Mouse (Mus musculus): ENCODE results near the gene Nipsnap2. TPM values are rescaled to one million over a fixed set of nuclear protein-coding genes. Genes with fewer than 3 reads are reported as not detected.

Nipsnap2 gene
- total and polyA plus RNA-seq, 2 experiments from 2014 or later = 71.7 to 97.9 TPM

GRCm38 (mm10) chr5:129778348-129778995 lies 53.6 kb downstream of the Nipsnap2 start:
- TF ChIP-seq CTCF (IDR thresholded peaks at IDR 0.05; ENCODE audit: low read depth) = no peak

DNA sequence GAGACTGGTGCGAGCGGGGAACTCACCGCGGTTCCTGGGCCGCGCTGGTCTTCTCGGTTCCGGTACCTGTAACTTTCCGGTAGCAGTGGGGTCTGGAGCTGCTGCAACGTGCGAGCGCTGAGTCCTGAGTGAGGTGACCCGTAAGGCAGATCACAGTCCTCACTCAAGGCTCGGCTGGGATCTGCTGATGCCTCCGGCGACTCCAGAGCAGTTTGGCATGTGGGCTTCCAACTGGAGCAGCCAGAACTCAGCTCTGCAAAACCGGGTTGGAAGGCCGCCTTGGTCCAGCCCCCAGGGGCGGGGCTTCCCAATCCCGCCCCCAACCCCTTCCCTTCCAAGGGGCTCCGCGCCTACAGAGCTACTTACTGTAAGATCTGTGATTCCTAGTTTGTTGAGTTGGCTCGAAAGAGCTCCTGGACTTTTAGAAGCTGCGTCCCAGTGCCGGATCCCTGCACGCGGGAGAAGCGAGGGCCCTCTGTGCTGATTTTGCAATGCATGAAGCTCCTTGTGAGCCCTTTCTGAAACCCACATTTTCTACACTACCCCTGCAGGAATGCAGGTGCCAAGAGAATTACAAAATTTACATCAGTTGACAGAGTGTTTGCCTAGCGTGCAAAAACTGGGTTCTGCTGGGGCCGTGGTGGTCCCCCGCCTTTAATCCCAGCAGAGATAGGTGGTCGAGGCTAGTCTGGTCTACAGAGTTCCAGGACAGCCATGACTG lies 54.3 kb downstream of the Nipsnap2 start:
- Histone ChIP-seq H3K4me2 (ENCODE audit: low read depth) (peak overlapping the region; percentile 84), H3K27me3 (ENCODE audit: insufficient read depth, low read length) (no peaks in the 10 kb centered on the region), H3K9ac (peak overlapping the region; percentile 49), H3K36me3 (ENCODE audit: insufficient read depth) (no peaks in the 10 kb centered on the region), H3K4me3 (ENCODE audit: low read depth, low read length) (peak overlapping the region; percentile 44), H3K27ac (ENCODE audit: low read depth, low read length) (peak overlapping the region; percentile 35; the same call in 1 of the 2 replicates), H3K4me1 (ENCODE audit: insufficient read depth) (peaks cover 3% of the 10 kb centered on the region; the same call in 1 of the 2 replicates), H3K9me3 (ENCODE audit: low read length) (no peaks in the 10 kb centered on the region)
- 2% methylated on average over 32 of the region's 32 CpGs for WGBS
- TF ChIP-seq CTCF (IDR thresholded peaks at IDR 0.05; ENCODE audit: low read depth) = no peak
- DNase-seq (peak; percentile 88), ATAC-seq (peak; percentile 97)

More at GRCm38 (mm10) chr5:129778348-129778995, 53.6 kb downstream of the Nipsnap2 start:
- 0 out of 2 replicates have a peak, but pooled peaks have one; percentile 5 for ATAC-seq
- Histone ChIP-seq H3K4me3 (ENCODE audit: low read depth, low read length) (peak overlapping the region; percentile 44), H3K27ac (ENCODE audit: low read depth, low read length) (no peak overlapping the region), H3K27me3 (ENCODE audit: insufficient read depth, low read length) (no peaks in the 10 kb centered on the region), H3K4me1 (ENCODE audit: insufficient read depth) (peaks cover 3% of the 10 kb centered on the region; the same call in 1 of the 2 replicates), H3K36me3 (ENCODE audit: insufficient read depth) (no peaks in the 10 kb centered on the region), H3K9ac (peak overlapping the region; percentile 49), H3K4me2 (ENCODE audit: low read depth) (peak overlapping the region; percentile 84), H3K9me3 (ENCODE audit: low read length) (no peaks in the 10 kb centered on the region)
- 39% methylated on average over 11 of the region's 11 CpGs for WGBS
- no peak for DNase-seq

GRCm38 (mm10) chr5:129780131-129780530 lies 55.3 kb downstream of the Nipsnap2 start:
- DNase-seq = no peak
- no peak overlapping the region for H3K4me3 ChIP-seq (ENCODE audit: low read depth, low read length)
- ATAC-seq = no peak
- no peak overlapping the region for H3K4me2 ChIP-seq (ENCODE audit: low read depth)
- H3K4me1 ChIP-seq (ENCODE audit: insufficient read depth) = peaks cover 3% of the 10 kb centered on the region; the same call in 1 of the 2 replicates
- H3K9ac ChIP-seq = no peak overlapping the region
- no peaks in the 10 kb centered on the region for H3K36me3 ChIP-seq (ENCODE audit: insufficient read depth)
- no peaks in the 10 kb centered on the region for H3K27me3 ChIP-seq (ENCODE audit: insufficient read depth, low read length)
- no peak for TF ChIP-seq CTCF (IDR thresholded peaks at IDR 0.05; ENCODE audit: low read depth)
- H3K27ac ChIP-seq (ENCODE audit: low read depth, low read length) = no peak overlapping the region
- H3K9me3 ChIP-seq (ENCODE audit: low read length) = no peaks in the 10 kb centered on the region
- WGBS = 91% methylated on average over 3 of the region's 3 CpGs

DNA sequence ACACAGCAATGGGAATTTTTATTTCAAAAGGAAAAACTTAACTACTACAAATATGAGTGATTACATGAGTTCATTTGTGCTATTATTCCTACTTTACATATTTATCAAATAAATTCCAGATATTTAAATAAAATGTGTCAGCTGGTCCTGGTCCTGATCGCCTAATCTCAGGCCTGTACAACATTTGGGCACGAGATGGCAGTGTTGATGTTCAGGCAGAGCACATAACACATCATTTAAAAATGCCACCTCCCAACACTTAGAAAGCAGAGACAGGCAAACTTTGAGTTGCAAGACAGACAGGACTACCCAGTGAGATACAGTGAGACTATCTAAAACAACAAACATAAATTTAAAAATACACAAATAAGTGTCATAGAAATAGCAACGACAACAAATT lies 57.3 kb downstream of the Nipsnap2 start:
- Histone ChIP-seq H3K4me1 (ENCODE audit: insufficient read depth) (peaks cover 8% of the 10 kb centered on the region; the same call in 1 of the 2 replicates), H3K27ac (ENCODE audit: low read depth, low read length) (no peak overlapping the region), H3K36me3 (ENCODE audit: insufficient read depth) (no peaks in the 10 kb centered on the region), H3K4me2 (ENCODE audit: low read depth) (no peak overlapping the region), H3K27me3 (ENCODE audit: insufficient read depth, low read length) (no peaks in the 10 kb centered on the region), H3K9me3 (ENCODE audit: low read length) (no peaks in the 10 kb centered on the region), H3K9ac (no peak overlapping the region), H3K4me3 (ENCODE audit: low read depth, low read length) (no peak overlapping the region)
- peak; percentile 70 for TF ChIP-seq CTCF (IDR thresholded peaks at IDR 0.05; ENCODE audit: low read depth)
- 50% methylated on average over 3 of the region's 3 CpGs for WGBS
- ATAC-seq = no peak
- DNase-seq = peak; percentile 33

DNA sequence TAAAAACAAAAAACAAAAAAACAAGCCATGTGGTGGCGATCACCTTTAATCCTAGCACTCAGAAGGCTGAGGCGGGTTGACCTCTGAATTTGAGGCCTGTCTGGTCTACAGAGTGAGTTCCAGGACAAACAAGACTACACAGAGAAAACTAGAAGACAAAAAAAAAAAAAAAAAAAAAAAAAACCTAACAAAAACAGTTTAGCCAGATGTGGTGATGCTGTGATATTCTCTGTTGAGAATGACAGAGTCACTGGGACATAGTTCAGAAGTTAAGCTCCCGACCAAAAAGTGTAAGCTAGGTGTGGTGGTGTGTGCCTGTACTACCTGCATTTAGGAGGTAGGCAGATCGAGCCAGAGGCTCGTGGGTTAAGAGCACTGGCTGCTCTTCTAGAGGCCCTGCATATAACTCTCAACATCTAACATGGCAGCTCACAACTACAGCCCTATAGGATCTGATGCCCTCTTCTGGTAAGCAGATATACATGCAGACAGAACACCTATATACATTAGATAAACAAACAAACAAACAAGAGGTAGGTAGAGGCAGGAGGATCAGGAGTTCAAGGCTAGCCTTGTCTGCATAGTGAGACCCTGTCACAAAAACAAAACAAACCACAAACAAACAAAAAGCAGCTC lies 60.5 kb downstream of the Nipsnap2 start:
- Histone ChIP-seq H3K4me1 (ENCODE audit: insufficient read depth) (0 out of 2 replicates have a peak, but pooled peaks cover 7% of the 10 kb centered on the region), H3K9me3 (ENCODE audit: low read length) (no peaks in the 10 kb centered on the region), H3K9ac (no peak overlapping the region), H3K4me3 (ENCODE audit: low read depth, low read length) (no peak overlapping the region), H3K4me2 (ENCODE audit: low read depth) (no peak overlapping the region), H3K27ac (ENCODE audit: low read depth, low read length) (no peak overlapping the region), H3K27me3 (ENCODE audit: insufficient read depth, low read length) (no peaks in the 10 kb centered on the region), H3K36me3 (ENCODE audit: insufficient read depth) (peaks cover 17% of the 10 kb centered on the region)
- WGBS = 91% methylated on average over 5 of the region's 5 CpGs
- no peak for TF ChIP-seq CTCF (IDR thresholded peaks at IDR 0.05; ENCODE audit: low read depth)
- DNase-seq = no peak
- ATAC-seq = no peak

DNA sequence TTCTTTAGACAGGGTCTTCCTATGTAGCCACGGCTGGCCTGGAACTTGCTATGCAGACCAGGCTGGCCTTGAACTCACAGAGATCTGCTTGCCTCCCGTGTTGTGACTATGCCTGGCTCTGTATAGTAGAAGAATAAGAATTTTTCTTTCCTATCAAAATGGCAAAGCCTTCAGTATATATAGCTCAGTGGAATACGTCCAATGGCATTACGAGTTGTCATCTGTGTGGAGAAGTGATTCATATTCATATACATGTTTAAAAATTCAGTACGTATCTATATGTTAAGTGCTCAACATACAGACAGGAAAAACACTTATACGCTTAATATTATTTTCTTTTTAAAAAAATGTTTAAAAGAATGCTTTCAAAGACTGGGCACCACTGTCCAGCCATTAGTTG lies 61.3 kb downstream of the Nipsnap2 start:
- peak overlapping the region; percentile 100 for H3K27ac ChIP-seq (ENCODE audit: low read depth, low read length)
- H3K27me3 ChIP-seq (ENCODE audit: insufficient read depth, low read length) = no peaks in the 10 kb centered on the region
- H3K4me2 ChIP-seq (ENCODE audit: low read depth) = peak overlapping the region; percentile 59
- peak overlapping the region; percentile 96 for H3K4me3 ChIP-seq (ENCODE audit: low read depth, low read length)
- no peak for ATAC-seq
- H3K9ac ChIP-seq = peak overlapping the region; percentile 95
- TF ChIP-seq CTCF (IDR thresholded peaks at IDR 0.05; ENCODE audit: low read depth) = no peak
- H3K9me3 ChIP-seq (ENCODE audit: low read length) = no peaks in the 10 kb centered on the region
- peaks cover 22% of the 10 kb centered on the region for H3K36me3 ChIP-seq (ENCODE audit: insufficient read depth)
- H3K4me1 ChIP-seq (ENCODE audit: insufficient read depth) = 0 out of 2 replicates have a peak, but pooled peaks cover 7% of the 10 kb centered on the region
- DNase-seq = peak; percentile 58
- 70% methylated on average over 6 of the region's 6 CpGs for WGBS
